Mouse (Mus musculus) liver, embryonic 12.5 days (tissue): ENCODE data around the gene Zfp472. TPM values are rescaled to one million over a fixed set of nuclear protein-coding genes. Genes with fewer than 3 reads are reported as not detected.
"Not testable (repeated sequence)": the region's sequence is repeated elsewhere in the genome, so short reads cannot be mapped to it uniquely, and the experiment has no call there.

ENCODE experiments used
- ATAC-seq: fragments of 200-750 bp; cut with Nextera tagmentation; 2 replicates; pipeline ENCODE4 v1.8.0; 2017; ENCODE audit warnings: moderate number of reproducible peaks, mild to moderate bottlenecking, moderate library complexity
- H3K27ac ChIP-seq: fragments of 300-500 bp; sonication (generic); 2 replicates; pipeline ENCODE4 v1.5.1; 2016; ENCODE audit warnings: mild to moderate bottlenecking
- H3K27me3 ChIP-seq: fragments of 300-500 bp; sonication (generic); replicated peaks from 2 replicates; pipeline ENCODE4 v1.6.1; 2016; ENCODE audit warnings: mild to moderate bottlenecking, moderate library complexity
- H3K36me3 ChIP-seq: fragments of 300-500 bp; sonication (generic); 2 replicates; pipeline ENCODE4 v1.6.1; 2016; ENCODE audit warnings: mild to moderate bottlenecking, moderate library complexity
- H3K4me1 ChIP-seq: fragments of 300-500 bp; sonication (generic); 2 replicates; pipeline ENCODE4 v1.6.1; 2016
- H3K4me2 ChIP-seq: fragments of 300-500 bp; sonication (generic); 2 replicates; pipeline ENCODE4 v1.6.1; 2016; ENCODE audit warnings: mild to moderate bottlenecking, moderate library complexity
- H3K4me3 ChIP-seq: fragments of 300-500 bp; sonication (generic); 2 replicates; pipeline ENCODE4 v1.5.1; 2016; ENCODE audit warnings: mild to moderate bottlenecking, moderate library complexity
- H3K9ac ChIP-seq: fragments of 300-500 bp; sonication (generic); 2 replicates; pipeline ENCODE4 v1.6.1; 2016; ENCODE audit warnings: mild to moderate bottlenecking, moderate library complexity
- H3K9me3 ChIP-seq: fragments of 300-500 bp; sonication (generic); replicated peaks from 2 replicates; pipeline ENCODE4 v1.6.1; 2016; ENCODE audit warnings: mild to moderate bottlenecking, moderate library complexity
- polyA plus RNA-seq: library from polyadenylated mRNA; unstranded; fragments of >200 nt; fragmentation: Nextera tagmentation; extraction: Ambion mirVana; gene quantifications from 2 replicates; pipeline ENCODE4 v1.2.1, GENCODE M21; 2016

Zfp472 gene
- polyA plus RNA-seq, 1 experiment from 2014 or later, result 7.7 TPM

GRCm38 (mm10) chr17:33020434-33020833 lies 54.8 kb downstream of the Zfp472 start:
- not testable (repeated sequence) for H3K27ac ChIP-seq, H3K9ac ChIP-seq, H3K27me3 ChIP-seq, H3K4me3 ChIP-seq, ATAC-seq, H3K4me2 ChIP-seq, H3K4me1 ChIP-seq
- H3K9me3 ChIP-seq, result peaks cover 61% of the 10 kb centered on the region
- peaks cover 68% of the 10 kb centered on the region for H3K36me3 ChIP-seq

Other genes with a start within 250 kb of the Zfp472 start
- 15.4 and 16.4 TPM in 2 replicates for gene Zfp871, start 177.5 kb upstream of the Zfp472 start, polyA plus RNA-seq
- gene Zfp811, start 155.9 kb upstream of the Zfp472 start, polyA plus RNA-seq, result 0.18 and 0.31 TPM in 2 replicates
- gene Zfp799, start 135.6 kb upstream of the Zfp472 start, polyA plus RNA-seq, result 2.5 and 4.0 TPM in 2 replicates
- gene Zfp870, start 74.2 kb upstream of the Zfp472 start, polyA plus RNA-seq, result 1.8 and 2.8 TPM in 2 replicates
- not detected in 2 replicates for gene Cyp4f14, start 48.5 kb upstream of the Zfp472 start, polyA plus RNA-seq
- gene Cyp4f13, start 18.4 kb upstream of the Zfp472 start, polyA plus RNA-seq, result 5.2 and 5.4 TPM in 2 replicates
- gene Zfp952, start 27.3 kb downstream of the Zfp472 start, polyA plus RNA-seq, result 4.3 and 4.4 TPM in 2 replicates
- 3.3 and 3.5 TPM in 2 replicates for gene Zfp763, start 67.6 kb downstream of the Zfp472 start, polyA plus RNA-seq
- gene 4921501E09Rik, start 102.2 kb downstream of the Zfp472 start, polyA plus RNA-seq, result not detected in 2 replicates
- 1.7 and 1.9 TPM in 2 replicates for gene Zfp563, start 123.5 kb downstream of the Zfp472 start, polyA plus RNA-seq
- not detected in 2 replicates for gene Morc2b, start 173.9 kb downstream of the Zfp472 start, polyA plus RNA-seq
- gene Olfr55, start 202.6 kb downstream of the Zfp472 start, polyA plus RNA-seq, result not detected in 2 replicates
- gene Olfr239, start 225.5 kb downstream of the Zfp472 start, polyA plus RNA-seq, result not detected in 2 replicates